Mouse (Mus musculus) spleen, postnatal 0 days (tissue): Measurements from ENCODE around the gene Fam181b. TPM values are rescaled to one million over a fixed set of nuclear protein-coding genes. Genes with fewer than 3 reads are reported as not detected.

Experiments
- polyA plus RNA-seq: library from polyadenylated mRNA; unstranded; fragments of >200 nt; fragmentation: Nextera tagmentation; extraction: Ambion mirVana; gene quantifications from 2 replicates; pipeline ENCODE4 v1.2.1, GENCODE M21; 2015

The Fam181b gene
- polyA plus RNA-seq = 4.4 and 5.3 TPM in 2 replicates

DNA sequence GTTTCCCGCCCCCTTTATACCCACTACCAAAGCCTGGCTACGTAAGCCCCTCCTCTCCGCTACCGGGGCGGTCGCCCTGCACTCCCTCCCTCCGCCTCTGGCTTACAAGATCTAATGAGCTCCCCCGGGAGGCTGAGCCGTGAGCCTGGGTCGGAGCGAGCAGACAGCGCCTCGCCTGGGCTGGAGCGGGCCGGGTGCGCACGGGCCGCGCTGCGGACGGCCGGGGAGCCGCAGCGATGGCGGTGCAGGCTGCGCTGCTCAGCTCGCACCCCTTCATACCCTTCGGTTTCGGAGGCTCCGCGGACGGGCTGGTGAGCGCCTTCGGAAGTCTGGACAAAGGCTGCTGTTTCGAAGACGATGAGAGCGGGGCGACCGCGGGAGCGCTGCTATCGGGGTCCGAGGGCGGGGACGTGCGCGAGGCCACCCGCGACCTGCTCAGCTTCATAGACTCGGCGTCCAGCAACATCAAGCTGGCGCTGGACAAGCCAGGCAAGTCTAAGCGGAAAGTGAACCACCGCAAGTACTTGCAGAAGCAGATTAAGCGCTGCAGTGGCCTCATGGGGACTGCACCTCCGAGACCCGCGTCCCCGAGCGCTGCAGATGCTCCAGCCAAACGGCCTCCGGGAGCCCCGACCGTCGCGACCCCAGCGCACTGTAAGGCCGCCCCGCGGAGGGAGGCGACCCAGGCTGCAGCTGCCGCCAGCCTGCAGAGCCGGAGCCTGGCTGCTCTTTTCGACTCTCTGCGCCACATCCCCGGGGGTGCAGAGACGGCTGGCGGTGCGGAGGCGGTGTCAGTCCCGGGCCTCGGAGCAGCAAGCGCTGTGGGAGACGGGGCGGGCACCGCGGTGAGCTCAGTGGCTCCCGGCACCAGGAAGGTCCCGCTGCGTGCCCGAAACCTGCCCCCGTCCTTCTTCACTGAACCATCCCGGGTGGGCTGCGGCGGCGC is at the start of gene Fam181b:
TSS of gene Fam181b (plus strand) at position 81 of the 946 bp plus-strand sequence.

Other genes with a start within 250 kb of the Fam181b start
- gene Ddias, start 205.6 kb upstream of the Fam181b start, polyA plus RNA-seq = 10.0 and 10.2 TPM in 2 replicates
- 34.2 and 35.9 TPM in 2 replicates for gene Prcp, start 205.4 kb upstream of the Fam181b start, polyA plus RNA-seq